Mouse (Mus musculus): ENCODE measurements at regions not wholly inside any gene's neighbourhood (a gene's known extent, or its start where the extent isn't known, plus 50 kb on each side); places are given as distances from the start of the nearest gene placed in this dataset.

- TF ChIP-seq CTCF (IDR thresholded peaks at IDR 0.05; ENCODE audit: borderline replicate concordance, extremely low read depth, insufficient read depth, insufficient read length) (no peak), POLR2A (IDR thresholded peaks at IDR 0.05; ENCODE audit: borderline replicate concordance, extremely low read depth, insufficient read depth, insufficient read length, poor library complexity, severe bottlenecking) (no peak)
Measured at GRCm38 (mm10) chr13:81944469-81944868, 161.6 kb downstream of the Cetn3 start.

Data from brain, embryonic 14.5 days (tissue).